Mouse (Mus musculus): Measurements from ENCODE around the gene Rasgef1c. TPM values are rescaled to one million over a fixed set of nuclear protein-coding genes. Genes with fewer than 3 reads are reported as not detected.

Gene Rasgef1c
- total and polyA plus RNA-seq, 2 experiments from 2014 or later, result 30.8 to 36.1 TPM

GRCm38 (mm10) chr11:49936458-49936857, 34.8 kb downstream of the Rasgef1c start:
- no peak for DNase-seq
- Histone ChIP-seq H3K4me1 (ENCODE audit: insufficient read depth) (no peaks in the 10 kb centered on the region), H3K4me3 (ENCODE audit: low read depth, low read length) (no peak overlapping the region), H3K4me2 (ENCODE audit: low read depth) (no peak overlapping the region), H3K27ac (ENCODE audit: low read depth, low read length) (no peak overlapping the region), H3K9me3 (ENCODE audit: low read length) (no peaks in the 10 kb centered on the region), H3K9ac (no peak overlapping the region), H3K36me3 (ENCODE audit: insufficient read depth) (no peaks in the 10 kb centered on the region), H3K27me3 (ENCODE audit: insufficient read depth, low read length) (no peaks in the 10 kb centered on the region)
- whole genome bisulfite sequencing, result 83% methylated on average over 9 of the region's 9 CpGs
- TF ChIP-seq CTCF (IDR thresholded peaks at IDR 0.05; ENCODE audit: low read depth), result no peak
- no peak for ATAC-seq

DNA sequence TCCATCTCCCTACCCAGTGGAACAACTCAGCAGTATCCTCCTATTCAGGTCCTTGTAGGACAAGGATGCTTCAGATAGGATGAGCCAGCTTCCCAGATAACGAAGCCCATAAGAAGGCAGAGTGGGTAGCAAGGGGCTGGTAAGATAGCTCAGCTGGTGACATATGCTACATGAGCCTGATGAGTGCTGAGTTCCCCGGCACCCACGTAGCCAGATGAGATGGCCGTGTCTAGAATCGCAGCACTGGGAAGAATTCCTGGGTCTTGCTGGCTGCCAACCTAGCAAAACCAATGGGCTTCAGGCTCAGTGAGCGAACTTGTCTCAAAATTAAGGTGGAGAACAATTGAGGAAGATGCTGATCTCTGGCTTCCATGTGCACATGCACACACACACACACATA, 36.1 kb downstream of the Rasgef1c start:
- no peak overlapping the region for H3K9ac ChIP-seq
- H3K9me3 ChIP-seq (ENCODE audit: low read length), result no peaks in the 10 kb centered on the region
- no peak overlapping the region for H3K4me2 ChIP-seq (ENCODE audit: low read depth)
- ATAC-seq, result no peak
- H3K36me3 ChIP-seq (ENCODE audit: insufficient read depth), result no peaks in the 10 kb centered on the region
- no peak overlapping the region for H3K27ac ChIP-seq (ENCODE audit: low read depth, low read length)
- TF ChIP-seq CTCF (IDR thresholded peaks at IDR 0.05; ENCODE audit: low read depth), result no peak
- no peak overlapping the region for H3K4me3 ChIP-seq (ENCODE audit: low read depth, low read length)
- no peak for DNase-seq
- WGBS, result 84% methylated on average over 6 of the region's 6 CpGs
- no peaks in the 10 kb centered on the region for H3K27me3 ChIP-seq (ENCODE audit: insufficient read depth, low read length)
- no peaks in the 10 kb centered on the region for H3K4me1 ChIP-seq (ENCODE audit: insufficient read depth)

DNA sequence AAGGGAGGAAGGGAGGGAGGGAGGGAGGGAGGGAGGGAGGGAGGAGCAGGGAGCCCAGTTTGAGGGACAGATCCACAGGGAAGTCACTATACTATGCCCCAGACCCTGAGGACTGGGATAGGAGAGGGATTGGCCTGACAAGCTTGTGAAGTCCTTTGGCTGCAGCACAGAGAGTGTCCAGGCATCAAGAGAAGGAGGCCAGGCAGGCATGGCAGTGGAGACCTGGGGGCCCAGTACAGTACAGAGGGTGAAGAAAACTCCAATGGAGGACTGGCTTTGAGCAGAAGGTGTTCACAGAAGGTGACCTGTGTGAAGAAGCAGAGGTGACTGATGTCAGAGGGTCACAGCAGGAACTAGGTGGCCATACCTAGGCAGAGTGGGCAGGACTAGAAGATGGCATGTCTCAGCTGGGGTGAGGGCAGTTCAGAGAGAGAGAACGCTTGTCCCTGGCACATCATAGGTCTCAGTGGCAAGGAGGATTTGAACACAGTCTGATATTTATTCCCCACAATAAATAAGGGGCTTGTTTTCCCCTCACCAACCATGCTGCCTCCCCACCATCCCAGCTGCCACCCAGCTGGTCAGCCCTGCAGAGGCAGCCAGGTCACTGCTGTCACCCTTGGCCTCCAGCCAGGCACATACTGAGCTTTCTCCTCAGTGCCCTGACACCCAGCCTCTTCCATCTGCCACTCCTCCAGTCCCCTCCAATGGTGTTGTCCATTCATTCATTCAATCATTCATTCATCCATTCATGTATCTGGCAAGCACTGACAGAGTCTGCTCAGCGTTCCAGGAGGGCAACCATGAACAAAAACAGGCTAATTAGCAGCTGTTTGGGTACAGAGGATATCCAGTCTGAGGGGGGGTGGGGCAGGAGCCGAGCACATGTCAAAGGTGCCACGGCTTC, 36.9 kb downstream of the Rasgef1c start:
- 13% methylated on average over 4 of the region's 4 CpGs for WGBS

GRCm38 (mm10) chr11:49942841-49943240, 41.2 kb downstream of the Rasgef1c start:
- H3K9me3 ChIP-seq (ENCODE audit: low read length), result no peaks in the 10 kb centered on the region
- H3K27ac ChIP-seq (ENCODE audit: low read depth, low read length), result no peak overlapping the region
- no peaks in the 10 kb centered on the region for H3K4me1 ChIP-seq (ENCODE audit: insufficient read depth)
- no peaks in the 10 kb centered on the region for H3K27me3 ChIP-seq (ENCODE audit: insufficient read depth, low read length)
- no peak overlapping the region for H3K4me2 ChIP-seq (ENCODE audit: low read depth)
- no peak for TF ChIP-seq CTCF (IDR thresholded peaks at IDR 0.05; ENCODE audit: low read depth)
- H3K36me3 ChIP-seq (ENCODE audit: insufficient read depth), result no peaks in the 10 kb centered on the region
- H3K9ac ChIP-seq, result no peak overlapping the region
- ATAC-seq (no peak), DNase-seq (no peak)
- 54% methylated on average over 4 of the region's 4 CpGs for WGBS
- no peak overlapping the region for H3K4me3 ChIP-seq (ENCODE audit: low read depth, low read length)

More for the DNA sequence above, 36.9 kb downstream of the Rasgef1c start:
- no peak overlapping the region; the same call in 1 of the 2 replicates for H3K27ac ChIP-seq (ENCODE audit: low read depth, low read length)
- DNase-seq, result peak; percentile 66
- no peaks in the 10 kb centered on the region for H3K27me3 ChIP-seq (ENCODE audit: insufficient read depth, low read length)
- no peaks in the 10 kb centered on the region for H3K9me3 ChIP-seq (ENCODE audit: low read length)
- H3K36me3 ChIP-seq (ENCODE audit: insufficient read depth), result no peaks in the 10 kb centered on the region
- no peak overlapping the region for H3K4me2 ChIP-seq (ENCODE audit: low read depth)
- H3K4me3 ChIP-seq (ENCODE audit: low read depth, low read length), result no peak overlapping the region
- H3K4me1 ChIP-seq (ENCODE audit: insufficient read depth), result no peaks in the 10 kb centered on the region
- peak; percentile 84 for ATAC-seq
- no peak overlapping the region for H3K9ac ChIP-seq
- TF ChIP-seq CTCF (IDR thresholded peaks at IDR 0.05; ENCODE audit: low read depth), result no peak

DNA sequence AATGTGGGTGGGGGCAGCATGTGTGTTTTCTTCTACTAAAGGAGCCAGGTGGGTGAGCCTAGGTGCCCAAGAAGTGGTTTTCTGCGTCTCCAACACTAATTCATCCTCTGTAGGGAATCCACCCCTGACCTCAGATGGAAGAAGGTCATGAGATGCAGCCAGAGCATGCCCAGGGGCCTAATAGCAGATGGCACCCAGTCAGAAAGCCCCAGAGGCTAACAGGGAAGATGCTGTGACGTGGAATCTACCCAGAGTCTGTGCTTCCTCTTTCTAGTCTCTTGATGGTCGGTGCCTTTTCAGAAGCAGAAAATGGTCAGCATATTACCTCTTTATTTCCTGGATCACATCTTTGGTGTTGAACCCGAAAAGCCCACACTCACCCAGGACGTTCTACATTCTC, 42.3 kb downstream of the Rasgef1c start:
- H3K4me2 ChIP-seq (ENCODE audit: low read depth), result no peak overlapping the region
- no peaks in the 10 kb centered on the region for H3K27me3 ChIP-seq (ENCODE audit: insufficient read depth, low read length)
- 92% methylated on average over 5 of the region's 5 CpGs for WGBS
- H3K9me3 ChIP-seq (ENCODE audit: low read length), result no peaks in the 10 kb centered on the region
- no peaks in the 10 kb centered on the region for H3K36me3 ChIP-seq (ENCODE audit: insufficient read depth)
- no peak overlapping the region for H3K9ac ChIP-seq
- H3K4me1 ChIP-seq (ENCODE audit: insufficient read depth), result no peaks in the 10 kb centered on the region
- H3K27ac ChIP-seq (ENCODE audit: low read depth, low read length), result no peak overlapping the region
- H3K4me3 ChIP-seq (ENCODE audit: low read depth, low read length), result no peak overlapping the region
- DNase-seq, result no peak
- no peak for TF ChIP-seq CTCF (IDR thresholded peaks at IDR 0.05; ENCODE audit: low read depth)
- no peak for ATAC-seq

DNA sequence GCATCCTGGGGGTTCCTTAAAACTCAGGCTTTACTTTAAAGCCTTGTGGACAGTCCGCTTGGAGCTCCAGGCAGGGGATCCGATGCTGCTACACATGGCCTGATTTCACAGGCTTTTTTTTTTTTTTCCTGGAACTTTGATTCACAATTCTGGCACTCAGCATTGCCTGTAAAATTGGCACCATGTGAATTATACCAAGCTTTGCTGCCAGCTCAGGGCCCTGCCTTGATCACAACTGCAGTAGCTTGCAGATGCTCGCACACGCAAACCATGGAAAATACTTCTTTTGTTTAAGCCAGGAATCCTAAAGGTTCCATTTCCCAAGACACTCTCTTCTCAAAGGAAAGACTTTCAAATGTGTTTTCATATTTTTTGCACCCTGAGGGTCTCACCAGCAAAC, 44.1 kb downstream of the Rasgef1c start:
- 70% methylated on average over 4 of the region's 4 CpGs for WGBS
- Histone ChIP-seq H3K9ac (no peak overlapping the region), H3K9me3 (ENCODE audit: low read length) (no peaks in the 10 kb centered on the region), H3K4me1 (ENCODE audit: insufficient read depth) (0 out of 2 replicates have a peak, but pooled peaks cover 3% of the 10 kb centered on the region), H3K4me3 (ENCODE audit: low read depth, low read length) (no peak overlapping the region), H3K4me2 (ENCODE audit: low read depth) (no peak overlapping the region), H3K27ac (ENCODE audit: low read depth, low read length) (no peak overlapping the region), H3K36me3 (ENCODE audit: insufficient read depth) (no peaks in the 10 kb centered on the region), H3K27me3 (ENCODE audit: insufficient read depth, low read length) (no peaks in the 10 kb centered on the region)
- no peak for ATAC-seq
- no peak for DNase-seq
- no peak for TF ChIP-seq CTCF (IDR thresholded peaks at IDR 0.05; ENCODE audit: low read depth)

DNA sequence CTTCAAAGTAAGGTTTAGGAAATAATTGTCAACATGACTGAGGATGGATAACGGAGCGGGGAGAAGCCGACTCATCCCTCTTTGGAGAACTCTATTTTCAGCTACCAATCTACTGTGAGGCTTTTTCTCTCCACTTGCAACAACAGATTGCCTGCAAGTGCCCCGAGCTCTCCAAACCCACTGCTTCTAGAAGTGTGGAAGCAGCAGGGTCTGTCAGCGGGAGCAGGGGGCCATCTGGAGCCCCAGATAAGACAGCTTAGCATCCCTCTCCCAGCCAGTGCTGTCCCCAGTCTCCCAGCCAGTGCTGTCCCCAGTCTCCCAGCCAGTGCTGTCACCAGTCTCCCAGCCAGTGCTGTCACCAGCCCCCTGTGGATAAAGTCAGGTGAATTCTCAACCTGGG, 48.2 kb downstream of the Rasgef1c start:
- Histone ChIP-seq H3K27me3 (ENCODE audit: insufficient read depth, low read length) (no peaks in the 10 kb centered on the region), H3K27ac (ENCODE audit: low read depth, low read length) (0 out of 2 replicates have a peak overlapping the region, but pooled peaks have one; percentile 4), H3K4me3 (ENCODE audit: low read depth, low read length) (no peak overlapping the region), H3K36me3 (ENCODE audit: insufficient read depth) (no peaks in the 10 kb centered on the region), H3K9me3 (ENCODE audit: low read length) (no peaks in the 10 kb centered on the region), H3K9ac (no peak overlapping the region), H3K4me1 (ENCODE audit: insufficient read depth) (0 out of 2 replicates have a peak, but pooled peaks cover 3% of the 10 kb centered on the region), H3K4me2 (ENCODE audit: low read depth) (no peak overlapping the region)
- no peak for DNase-seq
- ATAC-seq, result peak; percentile 88
- WGBS, result 70% methylated on average over 5 of the region's 5 CpGs
- no peak for TF ChIP-seq CTCF (IDR thresholded peaks at IDR 0.05; ENCODE audit: low read depth)

All from forebrain, postnatal 0 days (tissue).